Mouse (Mus musculus): Measurements from ENCODE around the gene Ltn1.

Ltn1 gene

DNA sequence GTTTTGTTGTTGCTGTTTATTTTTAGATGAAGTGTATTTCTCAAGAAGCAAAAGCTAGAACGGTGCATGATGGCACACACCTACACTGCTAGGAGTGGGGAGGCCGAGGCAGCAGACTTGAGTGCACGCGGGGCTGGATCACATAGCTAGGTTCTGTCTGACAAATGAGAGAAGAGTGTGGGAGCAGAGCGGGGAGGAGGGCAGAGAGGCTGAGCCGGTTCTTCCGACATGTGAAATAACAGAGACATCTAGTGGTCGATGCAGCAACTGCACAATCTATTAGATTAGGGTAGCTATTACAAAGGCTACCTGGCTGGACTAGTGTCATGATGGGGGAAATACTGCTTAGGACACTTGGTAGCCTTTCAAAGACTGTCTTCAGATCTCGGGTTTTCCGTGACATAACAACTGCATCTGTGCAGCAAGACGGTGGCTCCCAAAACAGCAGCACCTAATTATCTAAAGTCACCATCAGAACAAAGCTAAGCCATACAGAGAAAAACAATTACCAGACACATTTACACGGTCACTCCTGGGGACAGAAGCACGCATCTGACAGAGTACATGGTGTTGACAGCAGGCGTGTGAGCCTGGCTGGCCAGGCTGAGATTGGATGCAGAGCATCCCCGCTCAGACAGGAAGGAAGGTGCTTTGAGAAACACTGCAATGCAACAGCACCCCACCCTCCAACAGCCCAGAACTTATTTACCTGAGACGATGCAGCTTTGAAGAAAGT lies 38.4 kb downstream of the Ltn1 start:
- peak in 1 of 2 experiments; percentile 35 for DNase-seq (ENCODE audit: low spot score in 2 of 2)

GRCm38 (mm10) chr16:87387444-87387977 lies 44.9 kb downstream of the Ltn1 start:
- no peak for DNase-seq (ENCODE audit: low spot score in 2 of 2)

- no peak for DNase-seq (ENCODE audit: low spot score in 2 of 2)
Measured at GRCm38 (mm10) chr16:87384366-87384765, 48.0 kb downstream of the Ltn1 start.

DNA sequence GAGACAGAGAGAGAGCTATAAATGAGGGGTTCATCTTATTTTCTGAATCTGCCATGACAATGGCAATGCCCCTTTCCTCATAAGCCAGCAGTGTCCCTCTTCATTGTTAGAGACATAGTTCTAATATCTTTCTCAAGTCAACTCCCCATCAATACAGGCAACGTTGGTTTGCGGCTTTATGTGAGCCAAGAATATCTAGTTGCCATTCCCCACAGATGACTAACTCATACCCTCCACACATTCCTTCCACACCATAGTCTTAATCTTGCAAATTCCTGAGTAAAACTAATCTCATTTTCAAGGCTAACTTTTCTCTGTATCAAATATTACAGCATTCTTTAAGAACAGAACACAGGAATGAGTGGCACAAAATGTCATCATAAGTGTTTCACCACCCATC lies 49.4 kb downstream of the Ltn1 start:
- no peak for DNase-seq (ENCODE audit: low spot score in 2 of 2)

- DNase-seq (ENCODE audit: low spot score in 2 of 2) = no peak
Measured at GRCm38 (mm10) chr16:87366445-87366844, 66.0 kb downstream of the Ltn1 start.

- DNase-seq (ENCODE audit: low spot score in 2 of 2) = no peak
Measured at GRCm38 (mm10) chr16:87366035-87366434, 66.4 kb downstream of the Ltn1 start.

DNA sequence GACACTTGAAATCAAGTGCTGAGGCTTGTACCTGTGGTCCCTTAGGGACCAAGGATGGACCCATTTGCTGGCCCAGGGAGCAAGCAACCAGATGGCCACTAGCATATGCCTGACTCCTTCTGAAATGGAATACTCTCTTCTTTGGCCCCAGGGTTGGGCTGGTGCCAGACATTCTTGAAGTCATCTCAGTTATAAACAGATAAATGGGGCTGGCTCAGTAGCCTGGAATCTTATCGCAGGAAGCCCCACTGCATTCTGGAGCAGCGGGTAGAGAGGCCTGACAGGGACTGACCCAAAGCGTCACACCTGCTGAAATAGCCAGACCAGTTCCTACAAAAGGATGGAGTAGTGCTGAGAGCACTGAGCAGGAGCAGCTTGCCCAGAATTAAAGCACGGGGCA lies 68.2 kb downstream of the Ltn1 start:
- DNase-seq (ENCODE audit: low spot score in 2 of 2) = no peak

DNA sequence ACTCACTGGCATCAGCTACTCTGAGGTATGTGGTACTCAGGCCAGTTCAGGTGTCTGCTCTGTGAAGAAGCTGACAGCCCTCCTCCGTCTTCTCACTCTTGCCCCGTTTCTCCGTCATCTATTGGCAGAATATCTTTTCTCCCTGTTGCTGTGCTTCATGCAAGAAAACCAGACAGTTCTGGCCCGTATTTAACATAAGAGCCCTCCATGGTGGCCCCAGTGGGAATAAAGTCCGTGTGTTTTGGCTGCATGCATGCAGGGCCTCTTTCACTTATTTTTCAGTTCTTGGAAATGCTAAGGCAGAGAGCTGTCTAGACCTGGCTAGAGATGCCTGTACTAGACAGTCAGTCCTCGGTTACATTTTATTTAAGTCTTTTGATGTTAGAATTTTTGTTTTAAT lies 72.3 kb downstream of the Ltn1 start:
- no peak for DNase-seq (ENCODE audit: low spot score in 2 of 2)

- DNase-seq (ENCODE audit: low spot score in 2 of 2) = no peak
Measured at GRCm38 (mm10) chr16:87354748-87355147, 77.7 kb downstream of the Ltn1 start.

DNA sequence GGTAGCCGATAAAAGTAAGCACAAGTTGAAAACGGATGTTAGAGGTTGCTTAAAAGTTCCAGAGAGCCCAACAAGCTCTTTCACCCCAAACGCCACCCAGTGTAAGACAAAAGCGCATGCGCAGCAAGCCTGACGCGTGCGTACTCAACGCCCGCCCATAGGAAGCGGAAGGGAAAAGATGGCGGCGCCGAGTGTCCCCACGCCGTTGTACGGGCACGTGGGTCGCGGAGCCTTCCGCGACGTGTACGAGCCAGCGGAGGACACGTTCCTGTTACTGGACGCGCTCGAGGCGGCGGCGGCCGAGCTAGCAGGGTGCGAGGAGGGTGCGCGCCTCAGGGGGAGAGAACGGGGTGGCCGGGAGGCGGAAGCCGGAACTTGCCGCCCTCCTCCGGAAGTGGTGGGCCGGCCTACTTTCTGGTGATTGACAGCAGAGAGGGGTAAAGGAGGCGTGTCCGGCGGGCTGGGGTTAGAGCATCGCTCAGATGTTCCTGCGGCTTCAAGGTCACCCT lies 78.3 kb downstream of the Ltn1 start, which contains the start of gene N6amt1:
TSS of gene N6amt1 (plus strand) at position 111 of the 509 bp plus-strand sequence.
- DNase-seq (ENCODE audit: low spot score in 2 of 2) = peak; percentile 78 to 84

DNA sequence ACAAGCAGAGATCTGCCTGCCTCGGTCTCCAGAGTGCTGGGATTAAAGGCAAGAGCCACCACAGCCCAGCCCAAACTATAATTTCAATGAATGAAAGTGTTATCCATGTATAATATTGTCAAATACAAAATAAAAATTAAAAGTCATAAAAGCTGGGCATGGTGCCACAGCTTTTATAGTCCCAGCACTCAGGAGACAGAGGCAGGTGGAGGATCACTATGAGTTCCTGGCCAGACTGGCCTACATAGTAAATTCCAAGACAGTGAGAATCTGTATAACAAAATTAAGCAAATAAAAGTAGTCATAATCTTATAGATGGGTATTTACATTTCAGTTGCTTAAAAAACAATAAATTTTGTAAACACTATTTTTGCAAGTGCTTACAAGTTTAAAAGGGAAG lies 78.8 kb downstream of the Ltn1 start:
- no peak for DNase-seq (ENCODE audit: low spot score in 2 of 2)

- no peak for DNase-seq (ENCODE audit: low spot score in 2 of 2)
Measured at GRCm38 (mm10) chr16:87351386-87352105, 80.9 kb downstream of the Ltn1 start.

- DNase-seq (ENCODE audit: low spot score in 2 of 2) = no peak
Measured at GRCm38 (mm10) chr16:87348133-87348532, 84.3 kb downstream of the Ltn1 start.

DNA sequence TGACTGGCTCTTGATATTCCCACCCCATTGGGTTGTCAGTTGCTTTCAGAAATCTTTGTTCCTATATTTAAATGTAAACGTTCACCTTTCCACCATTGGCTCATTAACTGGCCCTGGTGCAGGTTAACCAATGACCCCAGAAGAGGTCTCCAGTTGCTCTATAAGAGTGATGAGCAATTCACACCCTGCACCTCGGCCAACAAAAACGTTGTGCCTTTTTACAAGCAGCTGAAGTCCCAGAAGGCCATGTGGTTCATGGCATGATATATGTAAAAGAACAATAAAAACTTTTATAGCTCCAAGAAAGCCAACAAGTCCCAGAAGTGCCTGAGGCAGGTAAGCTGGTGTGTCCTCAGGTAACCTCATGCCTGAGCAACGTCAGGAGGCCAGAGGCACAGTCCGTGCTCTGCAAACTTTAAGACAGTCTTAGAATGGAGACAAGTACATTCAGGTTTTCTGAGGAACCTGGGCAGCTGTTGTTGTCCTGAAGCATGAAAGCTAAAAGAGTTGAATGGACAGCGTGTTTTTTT lies 91.3 kb downstream of the Ltn1 start:
- no peak for DNase-seq (ENCODE audit: low spot score in 2 of 2)

GRCm38 (mm10) chr16:87334756-87335155 lies 97.7 kb downstream of the Ltn1 start:
- DNase-seq (ENCODE audit: low spot score in 2 of 2) = no peak

GRCm38 (mm10) chr16:87329986-87330385 lies 102.4 kb downstream of the Ltn1 start:
- DNase-seq (ENCODE audit: low spot score in 2 of 2) = no peak

All from spleen, postnatal 14 days (tissue).